Comparison of ENCODE assay signal across 8 mouse cellular contexts in genomic region chr5:103693041-103693641, GRCm38 (mm10). TPM values are rescaled to one million over a fixed set of nuclear protein-coding genes. Genes with fewer than 3 reads are reported as not detected.
DNase-seq lines count a peak whose midpoint lies in the region; ATAC-seq lines count a peak whose summit lies in the region.

No protein-coding gene starts in this region.

- H3K4me3 ChIP-seq in brown adipose tissue, adult 24 weeks (ENCODE audit: insufficient read depth, low read depth, low read length), result peak overlapping the region; percentile 84
- peak overlapping the region; percentile 72 for H3K4me3 ChIP-seq in intestine, embryonic 14.5 days (ENCODE audit: low read depth, low read length)
- peak overlapping the region; percentile 73 for H3K4me3 ChIP-seq in liver, embryonic 16.5 days (ENCODE audit: low read depth, low read length)
- peak overlapping the region; percentile 57 for H3K4me3 ChIP-seq in neural tube, embryonic 12.5 days

- H3K27me3 ChIP-seq in intestine, embryonic 14.5 days (replicated peaks; ENCODE audit: control insufficient read depth, insufficient read depth, low read length), result peaks cover 24% of the 10 kb centered on the region
- peaks cover 43% of the 10 kb centered on the region for H3K27me3 ChIP-seq in liver, embryonic 16.5 days (ENCODE audit: control insufficient read depth, insufficient read depth, low read depth, low read length)
- H3K27me3 ChIP-seq in neural tube, embryonic 12.5 days (replicated peaks), result peaks cover 25% of the 10 kb centered on the region

- WGBS in intestine, embryonic 14.5 days, result under 1% methylated on average over 28 of the region's 28 CpGs
- under 1% methylated on average over 28 of the region's 28 CpGs for WGBS in liver, embryonic 16.5 days (ENCODE audit: insufficient replicate concordance)
- WGBS in neural tube, embryonic 12.5 days, result under 1% methylated on average over 28 of the region's 28 CpGs

- ATAC-seq in intestine, embryonic 14.5 days (replicated peaks; ENCODE audit: low FRiP score, low TSS enrichment, low read depth), result no peak
- no peak for ATAC-seq in liver, embryonic 16.5 days (ENCODE audit: low read depth)
- ATAC-seq in neural tube, embryonic 12.5 days (ENCODE audit: low FRiP score, low read depth), result peak; percentile 52; the same call in 1 of the 2 replicates

- H3K9me3 ChIP-seq in intestine, embryonic 14.5 days (ENCODE audit: control insufficient read depth, low read length), result no peaks in the 10 kb centered on the region
- H3K9me3 ChIP-seq in liver, embryonic 16.5 days (replicated peaks; ENCODE audit: control insufficient read depth, low read length), result no peaks in the 10 kb centered on the region
- no peaks in the 10 kb centered on the region for H3K9me3 ChIP-seq in neural tube, embryonic 12.5 days

- H3K4me2 ChIP-seq in intestine, embryonic 14.5 days (ENCODE audit: low read length), result peak overlapping the region; percentile 100
- peak overlapping the region; percentile 97 for H3K4me2 ChIP-seq in liver, embryonic 16.5 days (ENCODE audit: low read depth, low read length)
- peak overlapping the region; percentile 98 for H3K4me2 ChIP-seq in neural tube, embryonic 12.5 days (replicated peaks)

- H3K4me1 ChIP-seq in brown adipose tissue, adult 24 weeks (ENCODE audit: control insufficient read depth, insufficient read depth, insufficient read length, low read length), result peaks cover 6% of the 10 kb centered on the region
- H3K4me1 ChIP-seq in intestine, embryonic 14.5 days (replicated peaks; ENCODE audit: control insufficient read depth, insufficient read depth, low read length), result 0 out of 2 replicates have a peak, but pooled peaks cover 3% of the 10 kb centered on the region
- H3K4me1 ChIP-seq in liver, embryonic 16.5 days (ENCODE audit: control insufficient read depth, low read depth, low read length), result peaks cover 11% of the 10 kb centered on the region
- peaks cover 20% of the 10 kb centered on the region for H3K4me1 ChIP-seq in neural tube, embryonic 12.5 days

- H3K36me3 ChIP-seq in intestine, embryonic 14.5 days (ENCODE audit: control insufficient read depth, insufficient read depth, low read length), result no peaks in the 10 kb centered on the region
- H3K36me3 ChIP-seq in liver, embryonic 16.5 days (ENCODE audit: control insufficient read depth, insufficient read depth), result no peaks in the 10 kb centered on the region
- H3K36me3 ChIP-seq in neural tube, embryonic 12.5 days, result no peaks in the 10 kb centered on the region

- intact Hi-C loops in gastrocnemius, postnatal 14 days (cut with DNase I; ENCODE audit: low total_unique reads), result no loop called here

- H3K27ac ChIP-seq in brown adipose tissue, adult 24 weeks (replicated peaks; ENCODE audit: low read depth, low read length), result 0 out of 2 replicates have a peak overlapping the region, but pooled peaks have one; percentile 13
- H3K27ac ChIP-seq in intestine, embryonic 14.5 days (ENCODE audit: low read depth), result no peak overlapping the region
- H3K27ac ChIP-seq in liver, embryonic 16.5 days (ENCODE audit: low read length), result no peak overlapping the region; the same call in 1 of the 2 replicates
- no peak overlapping the region for H3K27ac ChIP-seq in neural tube, embryonic 12.5 days

- H3K9ac ChIP-seq in intestine, embryonic 14.5 days (ENCODE audit: low read length), result peak overlapping the region; percentile 52; the same call in 1 of the 2 replicates
- peak overlapping the region; percentile 60; the same call in 1 of the 2 replicates for H3K9ac ChIP-seq in liver, embryonic 16.5 days (ENCODE audit: low read depth, low read length)
- 0 out of 2 replicates have a peak overlapping the region, but pooled peaks have one; percentile 55 for H3K9ac ChIP-seq in neural tube, embryonic 12.5 days

- peak; percentile 3 for DNase-seq in cerebellum, adult 9-11 months
- DNase-seq in cerebellum, adult 8-10 months, result no peak
- DNase-seq in gastrocnemius, postnatal 14 days, result peak; percentile 12
- peak; percentile 67 for DNase-seq in intestine, embryonic 14.5 days (ENCODE audit: low spot score)
- peak; percentile 17 for DNase-seq in yolk sac, embryonic 10.5 days (ENCODE audit: low spot score)

RNA-seq across cellular contexts. Expression of gene Aff1, which starts 1.0 kb away (rescaled TPM):
- polyA plus RNA-seq in brown adipose tissue, adult 24 weeks (2012; ENCODE audit: insufficient read depth, insufficient read length, missing spikeins), result 8.8 and 9.1 TPM in 2 replicates
- 10 to 100 TPM; 26.3 to 45.5 TPM for total RNA-seq in gastrocnemius, postnatal 14 days (2021)
- polyA plus RNA-seq in intestine, embryonic 14.5 days (2014; fragmentation: Nextera tagmentation; extraction: Ambion mirVana), result 7.0 and 7.3 TPM in 2 replicates
- polyA plus RNA-seq in liver, embryonic 16.5 days (2015; fragmentation: Nextera tagmentation; extraction: Ambion mirVana), result 13.5 and 17.7 TPM in 2 replicates
- 4.5 and 4.6 TPM in 2 replicates for polyA plus RNA-seq in neural tube, embryonic 12.5 days (2016; fragmentation: Nextera tagmentation; extraction: Ambion mirVana)

RNA-seq across cellular contexts. Expression of gene 1700016H13Rik, which starts 37.3 kb away (rescaled TPM):
- not detected in 2 replicates for polyA plus RNA-seq in brown adipose tissue, adult 24 weeks (2012; ENCODE audit: insufficient read depth, insufficient read length, missing spikeins)
- total RNA-seq in gastrocnemius, postnatal 14 days (2021), result under 1 TPM; 0.18 to 0.47 TPM
- polyA plus RNA-seq in intestine, embryonic 14.5 days (2014; fragmentation: Nextera tagmentation; extraction: Ambion mirVana), result 0.28 and 0.49 TPM in 2 replicates
- 0.06 TPM in 1 of 2 replicates, not detected in the other for polyA plus RNA-seq in liver, embryonic 16.5 days (2015; fragmentation: Nextera tagmentation; extraction: Ambion mirVana)
- polyA plus RNA-seq in neural tube, embryonic 12.5 days (2016; fragmentation: Nextera tagmentation; extraction: Ambion mirVana), result 0.18 and 0.22 TPM in 2 replicates
